Mouse (Mus musculus) G1E-ER4 (cell line): ENCODE results near the gene Olfr1489. TPM values are rescaled to one million over a fixed set of nuclear protein-coding genes. Genes with fewer than 3 reads are reported as not detected.
"Not testable (repeated sequence)": the region's sequence is repeated elsewhere in the genome, so short reads cannot be mapped to it uniquely, and the experiment has no call there.

Source experiments
- GATA1 ChIP-seq: IDR thresholded peaks from one replicate; pipeline ENCODE4 v1.8.0; 2012; ENCODE audit warnings: low read length, inconsistent platforms
- polyA plus RNA-seq: library from polyadenylated mRNA; stranded (reverse); fragments of >175 nt; gene quantifications from 2 replicates; pipeline ENCODE4 v1.2.3, GENCODE M21; 2012

Gene Olfr1489
- not detected in 2 replicates for polyA plus RNA-seq

GRCm38 (mm10) chr19:13631321-13631720 lies at the start of gene Olfr1489:
TSS of gene Olfr1489 (plus strand) at chr19:13631621.
- no peak for TF ChIP-seq GATA1

GRCm38 (mm10) chr19:13583211-13583610 lies 48.2 kb upstream of the Olfr1489 start, which contains the start of gene Olfr1484:
TSS of gene Olfr1484 (plus strand) at chr19:13583511.
- no peak for TF ChIP-seq GATA1

- TF ChIP-seq GATA1 = not testable (repeated sequence)
These were observed 14.3 kb upstream of the Olfr1489 start, which contains the start of gene Olfr1487 for GRCm38 (mm10) chr19:13617075-13617474. TSS of gene Olfr1487 (plus strand) at chr19:13617375.

- no peak for TF ChIP-seq GATA1
These were observed 19.4 kb downstream of the Olfr1489 start, which contains the start of gene Olfr1490 for GRCm38 (mm10) chr19:13650791-13651190. TSS of gene Olfr1490 (plus strand) at chr19:13651091.

Other genes starting within 250 kb of the Olfr1489 start
- not detected in 2 replicates for gene Olfr1469, start 223.8 kb upstream of the Olfr1489 start, polyA plus RNA-seq
- not detected in 2 replicates for gene Olfr1471, start 188.2 kb upstream of the Olfr1489 start, polyA plus RNA-seq
- not detected in 2 replicates for gene Olfr1472, start 175.5 kb upstream of the Olfr1489 start, polyA plus RNA-seq
- not detected in 2 replicates for gene Olfr1474, start 162.1 kb upstream of the Olfr1489 start, polyA plus RNA-seq
- gene Olfr1475, start 151.4 kb upstream of the Olfr1489 start, polyA plus RNA-seq = not detected in 2 replicates
- not detected in 2 replicates for gene Olfr1477, start 131.1 kb upstream of the Olfr1489 start, polyA plus RNA-seq
- gene Olfr1480, start 103.7 kb upstream of the Olfr1489 start, polyA plus RNA-seq = not detected in 2 replicates
- gene Olfr1484, start 48.1 kb upstream of the Olfr1489 start, polyA plus RNA-seq = not detected in 2 replicates
- not detected in 2 replicates for gene Olfr1487, start 14.2 kb upstream of the Olfr1489 start, polyA plus RNA-seq
- gene Olfr1490, start 19.5 kb downstream of the Olfr1489 start, polyA plus RNA-seq = not detected in 2 replicates
- gene Olfr1491, start 65.6 kb downstream of the Olfr1489 start, polyA plus RNA-seq = not detected in 2 replicates
- gene Olfr1493-ps1, start 91.7 kb downstream of the Olfr1489 start, polyA plus RNA-seq = not detected in 2 replicates
- gene Olfr1494, start 108.1 kb downstream of the Olfr1489 start, polyA plus RNA-seq = not detected in 2 replicates
- not detected in 2 replicates for gene Olfr1495, start 133.0 kb downstream of the Olfr1489 start, polyA plus RNA-seq
- not detected in 2 replicates for gene Olfr1496, start 146.3 kb downstream of the Olfr1489 start, polyA plus RNA-seq
- not detected in 2 replicates for gene Olfr1497, start 166.6 kb downstream of the Olfr1489 start, polyA plus RNA-seq
- gene Olfr1499, start 187.8 kb downstream of the Olfr1489 start, polyA plus RNA-seq = not detected in 2 replicates
- not detected in 2 replicates for gene Olfr1500, start 198.9 kb downstream of the Olfr1489 start, polyA plus RNA-seq
- not detected in 2 replicates for gene Olfr1501, start 219.1 kb downstream of the Olfr1489 start, polyA plus RNA-seq
- gene Olfr1502, start 230.2 kb downstream of the Olfr1489 start, polyA plus RNA-seq = not detected in 2 replicates